Mouse (Mus musculus) myocyte (in vitro differentiated cells): ENCODE measurements around the gene Myo18a.

Experiments used
- E2F4 ChIP-seq: IDR thresholded peaks from one replicate; pipeline ENCODE4 v1.6.1; 2011; ENCODE audit warnings: mild to moderate bottlenecking, control low read depth, moderate library complexity; ENCODE audit not compliant: insufficient read depth
- MAX ChIP-seq: IDR thresholded peaks from one replicate; pipeline ENCODE4 v1.6.1; 2011; ENCODE audit warnings: low read depth, mild to moderate bottlenecking, control low read depth
- MYOD1 ChIP-seq, 3 experiments: IDR thresholded peaks; one replicate each; pipeline ENCODE4 v1.6.1; 2011; ENCODE audit warnings: control low read depth in 2 of 3, low read depth in 2 of 3, mild to moderate bottlenecking in 2 of 3, moderate library complexity in 1 of 3; ENCODE audit not compliant: insufficient read length in 2 of 3, control insufficient read depth in 1 of 3
- MYOG ChIP-seq, 3 experiments: IDR thresholded peaks; one replicate each; pipeline ENCODE4 v1.6.1; 2011; ENCODE audit warnings: control low read depth in 2 of 3, low read depth in 2 of 3, mild to moderate bottlenecking in 2 of 3; ENCODE audit not compliant: insufficient read length in 2 of 3, control insufficient read depth in 1 of 3, insufficient read depth in 1 of 3
- POLR2A ChIP-seq: IDR thresholded peaks from one replicate; pipeline ENCODE4 v1.6.1; 2011; ENCODE audit warnings: low read depth, mild to moderate bottlenecking, control low read depth, moderate library complexity; ENCODE audit not compliant: insufficient read length
- POLR2AphosphoS2 ChIP-seq: IDR thresholded peaks from one replicate; pipeline ENCODE4 v1.6.1; 2011; ENCODE audit warnings: low read depth, control low read depth; ENCODE audit not compliant: insufficient read length
- REST ChIP-seq: IDR thresholded peaks from one replicate; pipeline ENCODE4 v1.6.1; 2011; ENCODE audit warnings: mild to moderate bottlenecking, control low read depth, moderate library complexity; ENCODE audit not compliant: insufficient read depth, insufficient read length
- SRF ChIP-seq: IDR thresholded peaks from one replicate; pipeline ENCODE4 v1.6.1; 2011; ENCODE audit warnings: low read depth; ENCODE audit not compliant: control insufficient read depth, insufficient read length
- TCF12 ChIP-seq: IDR thresholded peaks from one replicate; pipeline ENCODE4 v1.6.1; 2011; ENCODE audit warnings: mild to moderate bottlenecking, control low read depth; ENCODE audit not compliant: poor library complexity, insufficient read depth, severe bottlenecking
- TCF3 ChIP-seq: IDR thresholded peaks from one replicate; pipeline ENCODE4 v1.6.1; 2011; ENCODE audit warnings: low read depth, control low read depth; ENCODE audit not compliant: insufficient read length
- USF1 ChIP-seq: IDR thresholded peaks from one replicate; pipeline ENCODE4 v1.6.1; 2011; ENCODE audit warnings: low read depth, mild to moderate bottlenecking, control low read depth, moderate library complexity

- TF ChIP-seq POLR2A (no peak), USF1 (no peak), E2F4 (no peak), MAX (no peak), MYOD1 (IDR thresholded peaks at IDR 0.05; ENCODE audit: control insufficient read depth in 1 of 3, insufficient read length in 2 of 3, low read depth in 2 of 3) (no peak), SRF (no peak), MYOG (IDR thresholded peaks at IDR 0.05; ENCODE audit: control insufficient read depth in 1 of 3, insufficient read depth in 1 of 3, insufficient read length in 2 of 3, low read depth in 2 of 3) (no peak), POLR2AphosphoS2 (no peak), TCF12 (no peak), TCF3 (no peak), REST (no peak)
Measured at GRCm38 (mm10) chr11:77713736-77714135, 49.3 kb upstream of the Myo18a start.
